Mouse (Mus musculus) ES-Bruce4 (cell line): ENCODE measurements around the gene Skint8. TPM values are rescaled to one million over a fixed set of nuclear protein-coding genes. Genes with fewer than 3 reads are reported as not detected.
"Not testable (repeated sequence)": the region's sequence is repeated elsewhere in the genome, so short reads cannot be mapped to it uniquely, and the experiment has no call there.

Experiments used
- H3K27ac ChIP-seq: 2 replicates; pipeline ENCODE4 v1.5.1; 2012; ENCODE audit warnings: low read length, inconsistent platforms; ENCODE audit not compliant: insufficient read depth
- H3K27me3 ChIP-seq: 2 replicates; pipeline ENCODE4 v1.6.1; 2012; ENCODE audit warnings: mild to moderate bottlenecking, low read length, inconsistent platforms; ENCODE audit not compliant: control insufficient read depth, poor library complexity, insufficient read depth, severe bottlenecking
- H3K36me3 ChIP-seq: 2 replicates; pipeline ENCODE4 v1.6.1; 2012; ENCODE audit warnings: inconsistent platforms, mild to moderate bottlenecking, low read length, moderate library complexity; ENCODE audit not compliant: control insufficient read depth, poor library complexity, insufficient read depth, severe bottlenecking
- H3K4me1 ChIP-seq: one replicate; pipeline ENCODE4 v1.8.1; 2011; ENCODE audit warnings: low read length; ENCODE audit not compliant: control insufficient read depth, insufficient read depth
- H3K4me3 ChIP-seq: 2 replicates; pipeline ENCODE4 v1.5.1; 2011; ENCODE audit warnings: low read depth, mild to moderate bottlenecking, low read length
- H3K9ac ChIP-seq: 2 replicates; pipeline ENCODE4 v1.6.1; 2012; ENCODE audit warnings: low read depth, mild to moderate bottlenecking, inconsistent platforms; ENCODE audit not compliant: poor library complexity, severe bottlenecking
- H3K9me3 ChIP-seq: replicated peaks from 2 replicates; pipeline ENCODE4 v1.6.1; 2012; ENCODE audit warnings: mild to moderate bottlenecking, low read length, inconsistent platforms; ENCODE audit not compliant: control insufficient read depth, poor library complexity, insufficient read depth, severe bottlenecking
- CTCF ChIP-seq: IDR thresholded peaks from one replicate; pipeline ENCODE4 v1.8.1; 2011; ENCODE audit warnings: low read depth, low read length
- EP300 ChIP-seq: IDR thresholded peaks from 2 replicates; pipeline ENCODE4 v1.6.1; 2011; ENCODE audit warnings: low read depth, low read length; ENCODE audit not compliant: insufficient read depth
- POLR2A ChIP-seq: IDR thresholded peaks from one replicate; pipeline ENCODE4 v1.8.1; 2011; ENCODE audit warnings: low read length; ENCODE audit not compliant: insufficient read depth
- polyA plus RNA-seq: library from polyadenylated mRNA; stranded (reverse); fragments of >200 nt; gene quantifications from 2 replicates; pipeline ENCODE4 v1.2.4, GENCODE M21; 2011; ENCODE audit warnings: low read depth; ENCODE audit not compliant: missing spikeins, insufficient read depth, insufficient read length

Skint8 gene
- polyA plus RNA-seq, 1 experiment, result not detected

GRCm38 (mm10) chr4:111961309-111961708 lies 42.1 kb downstream of the Skint8 start:
- Histone ChIP-seq H3K9ac (no peak overlapping the region), H3K9me3 (peaks cover 19% of the 10 kb centered on the region), H3K4me1 (no peaks in the 10 kb centered on the region), H3K27me3 (no peaks in the 10 kb centered on the region), H3K4me3 (no peak overlapping the region), H3K36me3 (no peaks in the 10 kb centered on the region), H3K27ac (no peak overlapping the region)
- no peak for TF ChIP-seq CTCF
- TF ChIP-seq POLR2A, result no peak
- TF ChIP-seq EP300, result no peak

GRCm38 (mm10) chr4:111963241-111963640 lies 44.0 kb downstream of the Skint8 start:
- not testable (repeated sequence) for H3K27me3 ChIP-seq, H3K9ac ChIP-seq, H3K36me3 ChIP-seq, H3K4me1 ChIP-seq, H3K4me3 ChIP-seq
- Histone ChIP-seq H3K27ac (peak overlapping the region; percentile 93), H3K9me3 (peaks cover 19% of the 10 kb centered on the region)

- TF ChIP-seq POLR2A (no peak), EP300 (peak; percentile 91)
- Histone ChIP-seq H3K27ac (peak overlapping the region; percentile 91), H3K36me3 (no peaks in the 10 kb centered on the region), H3K9ac (no peak overlapping the region), H3K27me3 (no peaks in the 10 kb centered on the region), H3K9me3 (peaks cover 19% of the 10 kb centered on the region), H3K4me3 (no peak overlapping the region), H3K4me1 (no peaks in the 10 kb centered on the region)
These were observed 44.5 kb downstream of the Skint8 start for GRCm38 (mm10) chr4:111963669-111964068.

- Histone ChIP-seq H3K4me1 (no peaks in the 10 kb centered on the region), H3K36me3 (no peaks in the 10 kb centered on the region), H3K4me3 (no peak within 1 kb of the TSS), H3K9ac (no peak within 1 kb of the TSS), H3K27ac (no peak within 1 kb of the TSS), H3K9me3 (no peaks in the 10 kb centered on the region; the same call in 1 of the 2 replicates), H3K27me3 (no peaks in the 10 kb centered on the region)
- no peak for TF ChIP-seq EP300
- TF ChIP-seq POLR2A, result no peak
- no peak for TF ChIP-seq CTCF
These were observed 53.4 kb downstream of the Skint8 start, which contains the start of gene Skint7 for GRCm38 (mm10) chr4:111972623-111973022. Gene Skint7, plus strand, starts transcription at chr4:111972923.

Other genes starting within 250 kb of the Skint8 start
- gene Spata6, start 199.4 kb upstream of the Skint8 start, polyA plus RNA-seq, result 29.5 and 33.5 TPM in 2 replicates
- gene Slc5a9, start 16.5 kb upstream of the Skint8 start, polyA plus RNA-seq, result not detected in 2 replicates
- not detected in 2 replicates for gene Skint7, start 53.5 kb downstream of the Skint8 start, polyA plus RNA-seq
- not detected in 2 replicates for gene Skint1, start 86.9 kb downstream of the Skint8 start, polyA plus RNA-seq
- gene Skint4, start 152.6 kb downstream of the Skint8 start, polyA plus RNA-seq, result not detected in 2 replicates